Mouse (Mus musculus) frontal cortex, postnatal 14 days (tissue): ENCODE measurements around the gene Arid4b.
A peak's percentile ranks its signal among the peaks of the same experiment; 100 is the strongest.
"Not testable (repeated sequence)": the region's sequence is repeated elsewhere in the genome, so short reads cannot be mapped to it uniquely, and the experiment has no call there.

ENCODE experiments used
- DNase-seq, 2 experiments: peaks; one replicate each; pipeline ENCODE4 v3.0.0; 2022; ENCODE audit warnings: low spot score in 2 of 2

Gene Arid4b

DNA sequence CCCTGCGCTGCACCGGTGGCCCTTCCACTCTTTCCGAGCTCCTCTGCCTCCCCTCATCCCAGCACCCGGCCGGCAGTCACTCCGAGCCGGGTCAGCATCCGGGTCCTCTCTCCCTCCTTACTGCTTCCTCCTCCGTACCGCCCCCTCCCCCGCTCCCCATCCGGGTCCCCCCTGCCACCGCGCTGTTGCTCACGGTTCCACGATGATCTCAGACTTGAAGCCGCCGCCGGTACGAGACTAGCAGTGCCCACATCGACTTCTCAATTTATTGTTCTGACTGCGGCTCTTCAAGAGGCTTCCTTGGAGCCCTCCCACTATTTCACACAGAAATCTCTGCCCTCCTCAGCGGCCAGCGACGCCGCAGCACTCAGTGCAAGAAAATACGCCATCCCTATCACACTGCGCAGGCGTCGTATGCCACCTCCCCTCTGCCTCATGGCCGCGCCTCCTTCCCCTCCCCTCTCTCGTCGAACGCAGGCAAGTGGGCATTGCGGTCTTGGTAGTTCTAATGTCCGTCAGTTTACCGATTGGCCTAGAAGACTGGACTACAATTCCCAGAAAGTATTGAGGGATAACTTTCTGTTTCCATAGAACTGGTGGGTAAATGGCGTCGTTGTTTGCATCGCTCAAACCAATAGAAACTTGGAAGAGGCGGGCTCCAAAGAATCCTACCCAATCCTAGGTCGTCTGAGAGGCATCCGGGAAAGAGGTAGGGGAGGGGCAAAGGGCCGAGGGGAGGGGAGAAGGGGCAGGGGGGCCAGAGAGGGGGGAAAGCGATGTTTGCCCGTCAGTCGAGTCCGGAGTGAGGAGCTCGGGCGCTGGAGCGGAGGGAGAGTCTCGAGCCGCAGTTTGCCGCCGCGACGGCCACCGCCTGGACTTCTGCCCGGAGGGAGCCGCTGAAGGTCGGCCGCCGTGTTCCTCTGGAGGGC lies at the start of gene Arid4b, which contains the start of gene Ggps1:
Gene Arid4b (plus strand): TSS at position 220 of the 929 bp plus-strand sequence.
Gene Ggps1 (minus strand): TSS at position 476 of the 929 bp plus-strand sequence.
- DNase-seq, result peak; percentile 93 to 97

DNA sequence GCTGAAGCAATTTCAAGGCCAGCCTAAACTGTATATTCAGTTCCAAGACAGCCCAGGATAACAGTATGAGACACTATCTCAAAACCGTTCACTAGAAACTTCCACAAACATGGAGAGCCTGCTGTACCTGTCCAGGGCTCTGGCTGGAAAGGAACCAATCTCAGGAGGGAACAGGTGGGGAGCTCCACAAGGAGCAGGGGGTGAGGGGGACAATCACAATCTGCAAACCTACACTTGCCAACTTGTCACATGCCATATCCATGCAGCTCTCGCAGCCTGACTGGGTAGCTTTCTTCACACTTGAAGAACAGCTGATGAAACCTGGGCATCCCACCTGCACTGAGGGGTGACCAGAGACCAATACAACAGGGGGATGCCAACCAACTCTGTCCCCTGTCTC lies 49.0 kb upstream of the Arid4b start:
- DNase-seq, result no peak

DNA sequence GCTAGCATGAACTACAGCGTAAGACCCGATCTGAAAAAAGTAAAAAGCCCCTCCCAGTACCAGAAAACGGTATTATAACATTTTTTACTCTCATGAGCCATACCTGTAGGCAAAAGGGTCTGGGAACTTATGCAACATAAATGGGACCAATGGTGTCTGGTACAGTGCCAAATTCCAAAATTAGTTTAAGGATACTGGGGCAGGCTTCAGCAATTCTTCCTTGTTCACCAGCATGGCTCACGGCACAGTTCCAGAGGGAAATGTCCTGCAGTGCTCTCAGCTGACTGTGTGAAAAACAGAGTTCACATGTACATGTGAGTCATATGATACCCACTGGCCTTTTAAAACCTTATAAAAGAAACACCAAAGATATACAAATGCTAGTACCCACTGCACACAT lies 48.5 kb upstream of the Arid4b start:
- DNase-seq, result no peak

GRCm38 (mm10) chr13:14015609-14016008 lies 47.4 kb upstream of the Arid4b start:
- DNase-seq, result no peak

- no peak for DNase-seq
These were observed 44.7 kb upstream of the Arid4b start for GRCm38 (mm10) chr13:14018283-14018682.

DNA sequence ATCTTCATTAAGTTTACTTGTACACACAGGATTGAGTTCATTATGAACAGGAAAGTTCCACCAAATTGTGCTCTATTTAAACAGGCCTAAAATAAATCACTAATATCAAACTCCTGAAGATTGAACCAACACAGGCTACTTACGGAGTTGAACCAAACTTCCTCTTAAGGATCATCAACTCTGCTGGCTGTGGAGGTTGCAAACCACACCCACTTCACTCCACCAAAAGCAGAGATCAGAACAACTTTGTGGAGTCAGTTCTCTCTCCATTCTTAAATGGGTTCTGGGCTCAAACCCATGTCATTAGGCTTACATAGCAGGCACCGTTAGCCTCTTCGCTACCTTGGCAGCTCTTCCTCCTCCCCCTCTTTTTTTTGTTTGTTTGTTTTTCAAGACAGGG lies 44.2 kb upstream of the Arid4b start:
- DNase-seq, result no peak

DNA sequence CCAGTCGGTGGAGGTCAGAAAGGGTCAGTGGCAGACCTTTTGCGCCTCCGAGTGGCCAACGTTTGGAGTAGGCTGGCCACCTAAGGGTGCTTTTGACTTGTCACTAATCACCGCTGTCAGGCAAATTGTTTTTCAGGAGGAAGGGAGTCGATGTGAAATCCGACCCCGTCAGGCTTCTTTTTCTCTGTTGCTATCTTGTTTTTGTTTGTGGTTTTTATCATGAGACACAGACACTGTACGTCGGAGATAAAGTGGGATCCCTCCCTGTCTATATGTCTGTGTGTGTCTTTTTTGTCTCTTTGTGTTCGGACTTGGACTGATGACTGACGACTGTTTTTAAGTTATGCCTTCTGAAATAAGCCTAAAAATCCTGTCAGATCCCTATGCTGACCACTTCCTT lies 41.6 kb upstream of the Arid4b start:
- not testable (repeated sequence) for DNase-seq

- DNase-seq, result no peak
These were observed 37.5 kb upstream of the Arid4b start for GRCm38 (mm10) chr13:14025554-14025953.

DNA sequence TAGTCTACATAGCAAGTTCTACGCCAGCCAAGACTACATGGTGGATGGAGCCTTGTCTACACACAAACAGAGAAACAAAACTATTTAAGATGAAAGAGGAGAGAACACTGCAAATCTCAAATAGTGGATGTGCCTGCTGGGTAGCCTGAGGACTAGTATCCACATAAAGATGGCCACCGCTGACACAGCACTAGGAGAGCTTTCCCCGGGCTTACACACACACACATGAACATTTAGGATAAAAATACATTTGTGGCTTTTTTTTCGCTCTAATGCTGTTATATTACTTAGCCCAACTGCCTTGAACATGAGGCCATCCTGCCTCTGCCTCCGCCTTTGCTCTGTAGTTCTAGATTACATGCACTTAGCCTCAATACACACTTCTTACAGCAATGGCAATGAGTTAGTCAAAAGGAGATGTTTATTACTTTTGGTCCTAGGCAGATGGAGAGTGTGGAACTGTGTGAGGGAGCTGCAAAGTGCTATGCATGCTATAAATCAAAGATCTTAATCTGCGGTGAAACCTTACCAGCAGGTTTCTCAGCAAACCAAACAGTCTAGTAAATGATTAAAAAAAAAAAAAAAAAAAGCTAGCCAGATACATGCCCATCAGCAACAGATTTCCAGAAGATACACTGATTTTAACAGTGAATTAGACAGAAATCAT lies 36.7 kb upstream of the Arid4b start:
- no peak for DNase-seq

GRCm38 (mm10) chr13:14033309-14034072 lies 29.5 kb upstream of the Arid4b start:
- no peak for DNase-seq

- no peak for DNase-seq
These were observed 29.0 kb upstream of the Arid4b start for GRCm38 (mm10) chr13:14034073-14034348.

GRCm38 (mm10) chr13:14035352-14035751 lies 27.7 kb upstream of the Arid4b start:
- DNase-seq, result not testable (repeated sequence)

GRCm38 (mm10) chr13:14035875-14036630 lies 27.0 kb upstream of the Arid4b start:
- no peak for DNase-seq

DNA sequence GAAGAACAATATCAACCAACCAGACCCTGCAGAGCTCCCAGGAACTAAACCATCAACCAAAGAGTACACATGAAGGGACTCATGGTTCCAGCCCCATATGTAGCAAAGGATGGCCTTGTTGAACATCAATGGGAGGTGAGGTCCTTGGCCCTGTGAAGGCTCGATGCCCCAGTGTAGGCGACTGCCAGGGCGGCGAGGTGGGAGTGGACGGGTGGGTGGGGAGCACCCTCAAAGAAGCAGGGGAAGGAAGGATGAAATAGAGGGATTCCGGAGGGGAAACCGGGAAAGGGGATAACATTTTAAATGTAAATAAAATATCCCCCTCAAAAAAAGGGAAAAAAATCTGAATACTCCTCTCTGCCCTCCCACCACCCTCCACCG lies 24.1 kb upstream of the Arid4b start:
- DNase-seq, result no peak

DNA sequence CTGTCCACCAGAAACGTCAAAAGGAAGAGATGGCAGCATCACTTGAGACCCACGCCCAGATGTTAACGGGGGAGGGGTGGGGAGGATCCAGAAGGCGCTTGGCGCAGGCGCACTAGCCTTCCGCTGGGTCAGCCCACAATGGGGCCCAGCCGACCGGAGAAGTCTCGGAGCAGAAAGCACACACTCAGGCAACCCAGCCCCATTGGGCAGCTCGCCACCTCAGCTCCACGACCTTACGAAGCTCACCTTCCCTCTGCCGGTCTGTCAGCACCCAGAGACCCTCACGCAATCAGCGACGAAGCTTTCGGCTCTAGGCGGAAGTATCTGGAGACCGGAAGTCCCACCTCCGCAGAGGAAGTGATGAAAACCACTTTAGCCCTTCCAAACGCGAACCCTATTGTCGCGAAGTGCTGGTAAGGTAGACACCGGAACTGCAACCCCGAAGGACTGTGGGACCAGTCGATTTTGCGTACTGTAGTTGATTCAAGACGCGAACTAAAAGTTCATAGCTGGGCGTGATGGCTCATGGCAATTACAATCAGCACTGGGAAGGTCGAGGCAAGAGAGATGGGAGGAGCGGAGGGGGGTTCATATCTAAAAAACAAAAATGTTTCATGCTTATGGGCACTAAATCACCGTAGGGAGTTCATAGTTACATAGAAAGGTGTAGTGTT lies 23.6 kb upstream of the Arid4b start, which contains the start of gene Tbce:
Gene Tbce (minus strand): TSS at position 347 of the 674 bp plus-strand sequence.
- peak; percentile 89 to 92 for DNase-seq

- DNase-seq, result no peak
These were observed 22.8 kb upstream of the Arid4b start for GRCm38 (mm10) chr13:14040186-14040585.

- DNase-seq, result no peak
These were observed 19.2 kb upstream of the Arid4b start for GRCm38 (mm10) chr13:14043851-14044250.

DNA sequence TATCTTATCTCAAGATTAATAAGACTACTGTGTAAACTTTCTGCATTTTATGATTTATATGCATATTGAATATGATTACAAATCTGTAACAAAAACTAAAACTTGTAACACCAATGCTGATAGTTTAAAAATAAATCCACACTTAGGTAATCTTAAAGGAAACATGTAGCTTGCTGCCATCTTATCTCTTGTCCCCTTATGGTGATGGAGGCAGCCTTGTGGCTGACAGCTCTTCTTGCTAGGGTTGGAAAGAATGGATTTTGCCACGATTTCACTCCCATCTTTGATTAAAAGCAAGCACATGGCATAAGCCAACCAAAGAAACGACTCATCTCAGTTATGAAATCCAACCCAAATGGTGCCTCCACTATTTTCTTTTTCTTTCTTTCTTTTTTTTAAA lies 18.5 kb upstream of the Arid4b start:
- no peak for DNase-seq

DNA sequence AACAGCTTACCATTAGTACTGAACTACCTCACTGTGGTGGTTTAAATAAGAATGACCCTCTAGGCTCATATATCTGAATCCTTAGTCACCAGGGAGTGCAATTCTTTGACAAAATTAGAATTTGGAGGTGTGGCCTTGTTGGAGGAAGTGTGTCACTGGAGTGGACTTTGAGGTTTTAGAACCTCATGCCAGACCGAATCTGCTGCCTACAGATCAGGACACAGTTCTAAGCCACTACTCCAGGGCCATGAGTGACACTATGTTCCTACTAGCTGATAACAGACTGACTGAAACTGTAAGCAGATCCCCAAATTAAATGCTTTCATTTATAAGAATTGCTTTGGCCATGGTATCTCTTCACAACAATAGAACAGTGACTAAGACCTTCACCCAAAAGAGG lies 13.2 kb upstream of the Arid4b start:
- no peak for DNase-seq

- DNase-seq, result no peak
These were observed 6.2 kb upstream of the Arid4b start for GRCm38 (mm10) chr13:14056801-14057200.

- no peak for DNase-seq
These were observed 3.5 kb upstream of the Arid4b start for GRCm38 (mm10) chr13:14059582-14059981.
